Mouse (Mus musculus) embryonic facial prominence, embryonic 13.5 days (tissue): Measurements from ENCODE around the gene Necab3. TPM values are rescaled to one million over a fixed set of nuclear protein-coding genes. Genes with fewer than 3 reads are reported as not detected.

Source experiments
- ATAC-seq: fragments of 200-750 bp; cut with Nextera tagmentation; 2 replicates; pipeline ENCODE4 v1.8.0; 2017; ENCODE audit warnings: low read depth; ENCODE audit not compliant: insufficient number of reproducible peaks, insufficient read depth, low FRiP score, low TSS enrichment
- H3K27ac ChIP-seq: fragments of 300-500 bp; sonication (generic); 2 replicates; pipeline ENCODE4 v1.5.1; 2015; ENCODE audit warnings: moderate library complexity, mild to moderate bottlenecking, inconsistent platforms
- H3K27me3 ChIP-seq: fragments of 300-500 bp; sonication (generic); 2 replicates; pipeline ENCODE4 v1.6.1; 2015; ENCODE audit warnings: mild to moderate bottlenecking, inconsistent platforms
- H3K36me3 ChIP-seq: fragments of 300-500 bp; sonication (generic); 2 replicates; pipeline ENCODE4 v1.6.1; 2015; ENCODE audit warnings: mild to moderate bottlenecking, inconsistent platforms
- H3K4me1 ChIP-seq: fragments of 300-500 bp; sonication (generic); 2 replicates; pipeline ENCODE4 v1.6.1; 2015; ENCODE audit warnings: inconsistent platforms
- H3K4me2 ChIP-seq: fragments of 300-500 bp; sonication (generic); 2 replicates; pipeline ENCODE4 v1.6.1; 2015; ENCODE audit warnings: moderate library complexity, mild to moderate bottlenecking, inconsistent platforms
- H3K4me3 ChIP-seq: fragments of 300-500 bp; sonication (generic); 2 replicates; pipeline ENCODE4 v1.5.1; 2015; ENCODE audit warnings: mild to moderate bottlenecking, inconsistent platforms
- H3K9ac ChIP-seq: fragments of 300-500 bp; sonication (generic); 2 replicates; pipeline ENCODE4 v1.6.1; 2015; ENCODE audit warnings: mild to moderate bottlenecking, inconsistent platforms
- H3K9me3 ChIP-seq: fragments of 300-500 bp; sonication (generic); 2 replicates; pipeline ENCODE4 v1.6.1; 2016; ENCODE audit warnings: inconsistent platforms
- WGBS: fragments of 180-500 bp; shearing (Covaris S2); methylation state at CpG from one replicate; pipeline ENCODE4 v1.1.7; 2015; ENCODE audit warnings: mixed read lengths; 5-methylcytosine and 5-hydroxymethylcytosine counted together
- polyA plus RNA-seq: library from polyadenylated mRNA; unstranded; fragments of >200 nt; fragmentation: Nextera tagmentation; extraction: Ambion mirVana; gene quantifications from 2 replicates; pipeline ENCODE4 v1.2.1, GENCODE M21; 2015

The Necab3 gene
- polyA plus RNA-seq, 1 experiment from 2014 or later = 3.8 TPM

GRCm38 (mm10) chr2:154538710-154539109 is 20.0 kb downstream of the Necab3 start:
- peaks cover 60% of the 10 kb centered on the region for H3K36me3 ChIP-seq
- no peak for ATAC-seq
- no peaks in the 10 kb centered on the region for H3K27me3 ChIP-seq
- WGBS = 73% methylated on average over 3 of the region's 3 CpGs
- no peak overlapping the region for H3K4me2 ChIP-seq
- H3K4me1 ChIP-seq = no peaks in the 10 kb centered on the region
- no peak overlapping the region for H3K27ac ChIP-seq
- no peak overlapping the region for H3K9ac ChIP-seq
- H3K9me3 ChIP-seq = no peaks in the 10 kb centered on the region
- H3K4me3 ChIP-seq = no peak overlapping the region

DNA sequence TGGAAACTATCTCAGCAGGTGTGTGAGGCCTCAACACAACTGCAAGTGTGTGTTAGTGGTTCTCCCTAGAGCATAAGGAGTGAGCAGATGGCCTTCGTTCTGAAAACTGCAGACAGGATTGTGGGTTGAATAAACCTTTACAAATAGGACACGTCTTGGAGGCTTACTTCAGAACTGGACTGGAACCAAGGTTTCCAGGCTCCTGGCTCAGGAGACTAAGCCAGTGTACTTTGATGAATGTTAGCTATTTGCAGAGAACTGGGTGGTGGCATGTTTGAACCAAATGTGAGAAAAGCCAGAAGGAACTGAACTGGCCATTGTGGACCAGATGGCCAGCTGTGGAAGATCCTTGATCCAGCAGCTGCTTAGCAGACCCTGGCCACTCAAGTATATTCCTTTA is 20.4 kb downstream of the Necab3 start:
- Histone ChIP-seq H3K27ac (no peak overlapping the region), H3K9ac (no peak overlapping the region), H3K4me2 (no peak overlapping the region), H3K27me3 (no peaks in the 10 kb centered on the region), H3K36me3 (peaks cover 64% of the 10 kb centered on the region), H3K4me3 (no peak overlapping the region), H3K4me1 (no peaks in the 10 kb centered on the region), H3K9me3 (no peaks in the 10 kb centered on the region)
- no peak for ATAC-seq
- 71% methylated on average over 2 of the region's 2 CpGs for WGBS

DNA sequence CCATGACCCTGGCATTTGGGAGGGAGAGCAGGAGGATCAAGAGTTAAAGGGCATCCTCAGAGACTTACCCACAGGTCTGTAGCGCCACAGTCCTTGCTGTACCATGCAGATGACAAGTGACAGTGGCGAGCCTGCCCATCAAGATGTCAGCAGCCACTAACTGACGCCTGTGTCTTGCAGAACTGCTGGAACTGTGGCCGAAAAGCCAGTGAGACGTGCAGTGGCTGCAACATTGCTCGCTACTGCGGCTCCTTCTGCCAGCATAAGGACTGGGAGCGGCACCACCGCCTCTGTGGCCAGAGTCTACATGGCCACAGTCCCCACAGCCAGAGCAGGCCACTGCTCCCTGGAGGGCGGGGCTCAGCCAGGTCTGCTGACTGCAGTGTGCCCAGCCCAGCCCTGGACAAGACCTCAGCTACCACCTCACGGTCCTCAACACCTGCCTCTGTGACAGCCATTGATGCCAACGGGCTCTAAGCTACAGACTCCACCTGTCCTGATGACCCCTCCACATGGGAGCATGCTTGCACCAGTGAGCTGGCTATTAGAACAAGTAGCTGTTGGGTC is 23.9 kb downstream of the Necab3 start:
- WGBS = 93% methylated on average over 12 of the region's 12 CpGs
- ATAC-seq = no peak
- Histone ChIP-seq H3K27ac (no peak overlapping the region), H3K36me3 (peaks cover 78% of the 10 kb centered on the region), H3K4me1 (no peaks in the 10 kb centered on the region), H3K9ac (no peak overlapping the region), H3K4me2 (no peak overlapping the region), H3K27me3 (no peaks in the 10 kb centered on the region), H3K9me3 (no peaks in the 10 kb centered on the region), H3K4me3 (no peak overlapping the region)

DNA sequence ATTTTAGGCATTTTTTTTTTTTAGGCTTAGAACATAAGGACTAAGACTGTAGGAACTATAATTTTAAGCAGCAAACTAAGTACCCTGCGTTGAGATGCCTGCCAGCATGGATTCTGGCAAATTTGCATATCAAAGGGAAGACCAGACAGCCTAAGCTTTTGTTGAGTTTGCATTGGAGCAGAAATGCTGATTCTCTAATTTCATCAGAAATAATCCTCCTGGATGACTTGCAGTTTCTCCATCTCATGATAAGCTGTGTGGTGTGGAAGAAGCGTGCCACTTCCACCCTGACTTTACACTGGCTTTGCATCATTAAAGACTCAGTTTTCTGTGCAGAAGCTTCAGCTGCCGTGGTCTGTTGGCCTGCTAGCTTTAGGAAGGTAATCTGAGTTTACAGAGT is 25.8 kb downstream of the Necab3 start:
- H3K9me3 ChIP-seq = no peaks in the 10 kb centered on the region
- no peak overlapping the region for H3K27ac ChIP-seq
- no peaks in the 10 kb centered on the region for H3K4me1 ChIP-seq
- no peaks in the 10 kb centered on the region for H3K27me3 ChIP-seq
- 71% methylated on average over 3 of the region's 3 CpGs for WGBS
- ATAC-seq = no peak
- H3K36me3 ChIP-seq = peaks cover 84% of the 10 kb centered on the region
- no peak overlapping the region for H3K4me2 ChIP-seq
- H3K9ac ChIP-seq = no peak overlapping the region
- no peak overlapping the region for H3K4me3 ChIP-seq

DNA sequence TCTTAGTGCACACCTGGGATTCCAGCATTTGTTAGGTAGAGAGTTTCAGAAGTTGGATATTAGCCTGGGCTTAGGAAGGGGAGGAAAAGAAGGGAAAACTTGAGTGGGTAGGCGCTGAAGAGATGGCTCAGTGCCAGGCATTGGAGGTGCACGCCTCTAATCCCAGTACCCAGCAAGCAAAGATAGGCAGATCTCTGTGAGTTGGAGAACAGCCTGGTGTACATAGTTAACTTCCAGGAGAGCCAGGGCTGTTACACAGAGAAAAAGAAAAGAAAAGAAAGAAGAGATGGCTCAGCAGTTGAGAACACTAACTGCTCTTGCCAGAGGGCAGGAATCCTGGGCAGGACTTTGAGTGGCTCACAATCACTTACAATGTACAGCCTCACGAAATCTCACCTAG is 32.2 kb downstream of the Necab3 start:
- no peak for ATAC-seq
- Histone ChIP-seq H3K4me3 (no peak overlapping the region), H3K27ac (no peak overlapping the region), H3K9ac (no peak overlapping the region), H3K4me2 (no peak overlapping the region), H3K9me3 (no peaks in the 10 kb centered on the region), H3K4me1 (no peaks in the 10 kb centered on the region), H3K36me3 (peaks cover 81% of the 10 kb centered on the region), H3K27me3 (no peaks in the 10 kb centered on the region)
- 74% methylated on average over 3 of the region's 3 CpGs for WGBS

- Histone ChIP-seq H3K27ac (no peak overlapping the region), H3K4me2 (no peak overlapping the region), H3K9ac (no peak overlapping the region), H3K36me3 (peaks cover 79% of the 10 kb centered on the region), H3K9me3 (no peaks in the 10 kb centered on the region), H3K27me3 (no peaks in the 10 kb centered on the region), H3K4me3 (no peak overlapping the region), H3K4me1 (no peaks in the 10 kb centered on the region)
- ATAC-seq = no peak
- WGBS = 93% methylated on average over 2 of the region's 2 CpGs
These were observed 33.4 kb downstream of the Necab3 start for GRCm38 (mm10) chr2:154525285-154525684.

GRCm38 (mm10) chr2:154522334-154522733 is 36.4 kb downstream of the Necab3 start:
- no peaks in the 10 kb centered on the region for H3K4me1 ChIP-seq
- H3K4me3 ChIP-seq = no peak overlapping the region
- no peak overlapping the region for H3K9ac ChIP-seq
- H3K36me3 ChIP-seq = peaks cover 76% of the 10 kb centered on the region
- H3K9me3 ChIP-seq = no peaks in the 10 kb centered on the region
- 93% methylated on average over 5 of the region's 5 CpGs for WGBS
- H3K4me2 ChIP-seq = no peak overlapping the region
- no peak overlapping the region for H3K27ac ChIP-seq
- H3K27me3 ChIP-seq = no peaks in the 10 kb centered on the region
- ATAC-seq = no peak

- Histone ChIP-seq H3K27ac (no peak overlapping the region), H3K27me3 (no peaks in the 10 kb centered on the region), H3K9ac (no peak overlapping the region), H3K4me1 (no peaks in the 10 kb centered on the region), H3K36me3 (peaks cover 74% of the 10 kb centered on the region), H3K4me2 (no peak overlapping the region), H3K9me3 (no peaks in the 10 kb centered on the region), H3K4me3 (no peak overlapping the region)
- no peak for ATAC-seq
These were observed 37.2 kb downstream of the Necab3 start for GRCm38 (mm10) chr2:154521449-154521848.

DNA sequence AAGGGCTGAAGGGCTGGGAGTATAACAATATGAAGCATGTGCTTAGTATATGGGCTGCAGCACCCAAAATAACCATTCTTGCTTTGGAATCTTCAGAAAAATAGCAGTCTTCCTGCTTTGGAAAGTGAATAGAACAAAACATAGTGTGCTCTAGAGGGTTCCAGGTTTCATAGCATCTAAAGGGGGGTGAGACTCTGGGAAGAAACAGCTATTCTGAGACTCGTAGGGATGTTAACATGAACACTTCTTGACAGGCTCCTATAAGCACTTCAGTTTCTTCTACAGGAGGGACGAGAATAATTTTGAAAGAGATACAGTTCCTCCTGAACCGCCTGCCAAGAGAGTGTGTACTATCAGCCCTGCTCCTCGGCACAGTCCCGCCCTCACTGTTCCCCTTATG is 41.3 kb downstream of the Necab3 start:
- ATAC-seq = no peak
- no peak overlapping the region for H3K27ac ChIP-seq
- no peak overlapping the region for H3K4me3 ChIP-seq
- WGBS = 92% methylated on average over 5 of the region's 5 CpGs
- no peak overlapping the region for H3K4me2 ChIP-seq
- H3K9me3 ChIP-seq = no peaks in the 10 kb centered on the region
- H3K4me1 ChIP-seq = no peaks in the 10 kb centered on the region
- H3K36me3 ChIP-seq = peaks cover 56% of the 10 kb centered on the region
- H3K9ac ChIP-seq = no peak overlapping the region
- H3K27me3 ChIP-seq = no peaks in the 10 kb centered on the region

DNA sequence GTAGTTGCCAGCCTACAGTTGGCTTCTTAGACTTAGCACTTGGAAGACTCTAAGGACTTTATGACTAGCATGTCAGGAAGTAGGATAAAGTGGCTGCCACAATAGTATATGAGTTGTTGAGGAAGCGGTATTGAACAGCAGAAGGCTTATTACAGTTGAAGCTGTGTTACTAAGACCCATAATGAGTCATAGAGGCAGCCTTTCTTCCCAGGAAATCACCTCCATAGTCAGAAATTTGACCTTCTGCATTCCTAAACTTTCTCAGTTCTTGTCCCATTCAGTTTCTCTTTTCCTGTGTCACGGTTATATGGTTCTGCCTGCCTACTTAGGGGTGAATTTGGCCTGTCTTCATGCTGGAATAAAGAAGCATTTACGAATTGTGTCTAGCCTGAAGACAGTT is 41.7 kb downstream of the Necab3 start:
- Histone ChIP-seq H3K4me3 (no peak overlapping the region), H3K27ac (no peak overlapping the region), H3K4me2 (no peak overlapping the region), H3K9me3 (no peaks in the 10 kb centered on the region), H3K27me3 (no peaks in the 10 kb centered on the region), H3K9ac (no peak overlapping the region), H3K36me3 (peaks cover 58% of the 10 kb centered on the region), H3K4me1 (no peaks in the 10 kb centered on the region)
- 78% methylated on average over 3 of the region's 3 CpGs for WGBS
- ATAC-seq = no peak

GRCm38 (mm10) chr2:154510141-154510540 is 48.5 kb downstream of the Necab3 start:
- H3K9me3 ChIP-seq = no peaks in the 10 kb centered on the region
- no peak overlapping the region for H3K4me3 ChIP-seq
- WGBS = 90% methylated on average over 3 of the region's 3 CpGs
- no peak for ATAC-seq
- H3K4me1 ChIP-seq = no peaks in the 10 kb centered on the region
- no peak overlapping the region for H3K27ac ChIP-seq
- H3K36me3 ChIP-seq = peaks cover 56% of the 10 kb centered on the region
- H3K4me2 ChIP-seq = no peak overlapping the region
- no peak overlapping the region for H3K9ac ChIP-seq
- H3K27me3 ChIP-seq = no peaks in the 10 kb centered on the region

- Histone ChIP-seq H3K9me3 (no peaks in the 10 kb centered on the region), H3K9ac (no peak overlapping the region), H3K4me2 (no peak overlapping the region), H3K4me3 (no peak overlapping the region), H3K27ac (no peak overlapping the region), H3K36me3 (peaks cover 65% of the 10 kb centered on the region), H3K27me3 (no peaks in the 10 kb centered on the region), H3K4me1 (no peaks in the 10 kb centered on the region)
- WGBS = 87% methylated on average over 4 of the region's 4 CpGs
- no peak for ATAC-seq
These were observed 50.2 kb downstream of the Necab3 start for GRCm38 (mm10) chr2:154508450-154508849.
